Mouse (Mus musculus) ovary, postnatal 14 days (tissue): ENCODE measurements around the gene Lgals7.
A peak's percentile ranks its signal among the peaks of the same experiment; 100 is the strongest.

ENCODE experiments used
- DNase-seq: peaks from one replicate; pipeline ENCODE4 v3.0.0; 2022; ENCODE audit warnings: low spot score

Gene Lgals7

GRCm38 (mm10) chr7:28863540-28863939, at the start of gene Lgals7:
Gene Lgals7 (plus strand): TSS chr7:28863853.
- DNase-seq: no peak

DNA sequence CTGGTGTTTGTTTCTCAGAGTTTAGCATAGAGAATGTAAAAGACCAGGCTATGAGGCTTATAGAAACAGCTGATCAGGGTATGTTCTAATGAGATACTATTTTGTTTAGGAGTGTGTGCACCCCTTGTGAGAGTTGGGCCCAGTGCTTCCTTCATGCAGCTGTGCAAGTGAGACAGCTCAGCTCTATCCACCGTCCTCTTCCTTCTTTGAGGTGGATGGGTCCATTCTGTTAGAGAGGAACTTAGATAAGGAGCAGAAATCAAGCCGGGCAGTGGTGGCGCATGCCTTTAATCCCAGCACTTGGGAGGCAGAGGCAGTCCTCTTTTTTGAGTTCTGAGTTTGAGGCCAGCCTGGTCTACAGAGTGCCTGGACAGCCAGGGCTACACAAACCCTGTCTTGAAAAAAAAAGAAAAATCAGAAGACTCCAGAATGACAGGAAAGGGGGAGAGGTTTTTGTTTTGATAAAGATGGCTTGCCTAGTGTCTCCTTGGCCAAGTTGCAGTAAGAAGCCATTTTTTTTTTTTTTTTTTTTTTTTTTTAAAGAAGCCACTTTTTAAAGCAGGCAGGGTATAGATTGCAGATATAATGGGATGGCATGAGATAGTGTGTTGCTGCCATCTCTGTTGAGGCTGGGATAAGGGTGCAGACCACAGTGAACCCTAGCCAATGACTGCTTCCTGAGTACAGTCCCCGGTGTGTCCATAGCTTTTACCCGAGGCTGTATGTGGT, 49.2 kb upstream of the Lgals7 start:
- DNase-seq: no peak

DNA sequence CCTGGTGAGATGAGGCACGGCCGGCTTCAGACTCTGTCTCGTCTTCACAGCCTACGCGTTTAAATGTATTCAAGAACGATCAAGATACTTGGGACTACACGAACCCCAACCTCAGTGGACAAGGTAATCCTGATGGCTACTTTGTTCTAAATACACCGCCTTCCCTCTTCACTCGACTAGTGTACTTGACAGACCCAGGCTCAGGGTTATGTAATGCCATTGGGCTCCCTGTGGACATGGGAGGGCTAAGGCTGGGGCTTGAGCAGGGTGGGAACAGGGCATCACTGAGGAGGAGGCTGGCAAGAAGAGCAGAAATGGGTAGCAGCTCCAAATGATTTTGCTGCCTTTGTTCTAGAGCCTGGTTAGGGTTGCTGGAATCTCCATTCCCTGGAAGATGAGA, 48.4 kb upstream of the Lgals7 start:
- no peak for DNase-seq

- no peak for DNase-seq
These were observed 47.5 kb upstream of the Lgals7 start for GRCm38 (mm10) chr7:28816201-28816600.

DNA sequence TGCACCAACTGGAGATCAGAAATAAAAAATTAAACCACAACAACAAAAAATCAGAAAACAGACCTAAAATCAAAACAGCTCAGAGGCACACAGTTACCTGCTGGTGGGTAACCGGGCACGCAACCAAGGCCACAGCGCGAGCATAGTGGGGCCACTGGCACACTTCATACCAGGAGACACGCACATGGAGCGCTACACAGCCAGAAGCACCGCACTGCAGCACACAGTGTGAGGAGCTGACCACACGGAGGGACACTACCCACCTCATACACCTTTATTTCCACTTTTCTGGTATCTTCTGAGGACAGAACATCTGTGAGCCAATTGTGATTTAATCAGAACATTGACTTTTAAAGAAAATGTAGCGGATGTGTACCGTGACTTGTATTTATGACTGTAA, 46.7 kb upstream of the Lgals7 start:
- no peak for DNase-seq

DNA sequence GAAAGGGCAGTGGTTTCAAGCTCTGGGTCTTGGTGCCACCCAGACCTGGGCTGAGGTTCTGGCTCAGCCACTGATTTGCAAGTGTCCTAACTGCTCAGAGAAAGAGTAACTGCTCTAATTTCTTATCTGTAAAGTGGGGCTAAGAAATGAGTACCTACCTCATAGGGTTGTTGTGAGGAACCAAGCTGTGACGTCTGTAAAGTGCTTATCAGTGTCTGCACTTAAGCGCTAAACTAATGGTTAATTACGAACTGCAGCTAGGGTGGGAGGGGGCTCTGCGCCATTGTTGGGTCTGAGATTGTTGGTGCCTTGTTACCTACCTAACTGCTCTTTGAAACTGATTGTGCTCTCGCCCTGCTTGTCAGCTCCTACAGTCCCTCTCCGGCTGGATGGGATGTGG, 46.1 kb upstream of the Lgals7 start:
- DNase-seq: no peak

GRCm38 (mm10) chr7:28817957-28818356, 45.7 kb upstream of the Lgals7 start:
- DNase-seq: no peak

- DNase-seq: no peak
These were observed 45.2 kb upstream of the Lgals7 start for GRCm38 (mm10) chr7:28818436-28818835.

- DNase-seq: no peak
These were observed 44.7 kb upstream of the Lgals7 start for GRCm38 (mm10) chr7:28818861-28819452.

GRCm38 (mm10) chr7:28819571-28819970, 44.1 kb upstream of the Lgals7 start:
- no peak for DNase-seq

DNA sequence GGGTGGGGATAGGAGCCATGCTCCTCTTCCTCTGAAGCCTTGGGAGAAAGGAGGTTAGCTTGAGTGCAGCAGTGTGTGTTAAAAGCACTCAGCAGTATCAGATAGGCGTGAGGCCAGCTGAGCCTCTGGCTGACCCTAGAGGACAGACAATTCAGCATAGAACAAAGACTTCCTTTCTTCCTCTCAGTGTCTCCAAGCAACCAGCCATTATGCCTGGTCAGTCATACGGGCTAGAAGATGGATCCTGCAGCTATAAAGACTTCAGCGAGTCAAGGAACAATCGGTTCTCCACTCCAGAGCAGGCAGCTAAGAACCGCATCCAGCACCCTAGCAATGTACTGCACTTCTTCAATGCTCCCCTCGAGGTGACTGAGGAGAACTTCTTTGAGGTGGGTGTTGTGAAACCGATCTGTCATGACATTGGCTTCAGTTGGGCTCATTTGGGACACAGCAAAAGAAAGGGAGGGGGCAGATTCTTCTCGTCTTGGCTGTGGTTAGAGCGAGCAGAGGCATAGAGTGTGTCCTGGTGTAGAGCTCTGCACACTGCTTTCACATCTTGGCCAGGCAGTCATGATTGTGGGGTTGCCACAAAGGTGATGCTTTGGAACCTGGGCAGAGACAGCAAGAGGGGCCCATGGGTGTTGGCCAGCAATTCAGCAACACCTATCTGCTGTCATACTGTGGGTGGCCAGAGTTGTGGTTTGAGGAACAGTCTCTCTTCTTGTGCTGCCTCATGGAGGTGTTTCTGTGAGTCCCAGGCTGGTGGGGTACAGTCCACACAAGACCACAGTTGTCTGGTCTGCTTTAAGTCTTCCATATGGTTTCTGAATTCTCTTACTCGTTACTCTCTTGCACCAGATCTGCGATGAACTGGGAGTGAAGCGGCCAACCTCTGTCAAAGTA, 43.0 kb upstream of the Lgals7 start:
- no peak for DNase-seq

DNA sequence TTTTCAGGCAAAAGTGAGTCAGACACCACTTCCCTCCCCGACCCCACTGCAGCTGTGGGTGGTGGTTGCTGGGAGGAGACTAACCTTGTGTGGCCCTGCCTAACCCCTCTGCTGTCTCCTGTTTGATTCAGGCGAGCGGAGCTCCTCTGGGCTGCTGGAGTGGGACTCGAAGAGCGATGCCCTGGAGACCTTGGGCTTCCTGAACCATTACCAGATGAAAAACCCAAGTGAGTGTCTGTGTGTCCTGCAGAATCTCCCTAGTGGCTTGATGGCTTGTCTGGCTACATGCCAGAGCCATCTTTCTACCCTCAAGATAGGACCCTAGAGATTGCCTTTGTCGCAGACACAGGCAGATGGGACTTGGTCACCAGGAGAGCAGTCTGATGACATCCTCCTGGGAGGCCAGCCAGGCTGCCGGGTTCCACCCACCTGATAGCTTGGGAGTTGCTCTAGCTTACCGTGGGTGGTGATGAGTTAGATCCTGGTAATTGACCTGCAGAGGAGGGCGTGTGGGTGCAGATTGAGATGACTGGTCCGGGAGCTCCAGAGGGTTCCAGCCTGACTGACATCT, 42.3 kb upstream of the Lgals7 start:
- DNase-seq: no peak

- no peak for DNase-seq
These were observed 41.1 kb upstream of the Lgals7 start for GRCm38 (mm10) chr7:28822556-28822955.

DNA sequence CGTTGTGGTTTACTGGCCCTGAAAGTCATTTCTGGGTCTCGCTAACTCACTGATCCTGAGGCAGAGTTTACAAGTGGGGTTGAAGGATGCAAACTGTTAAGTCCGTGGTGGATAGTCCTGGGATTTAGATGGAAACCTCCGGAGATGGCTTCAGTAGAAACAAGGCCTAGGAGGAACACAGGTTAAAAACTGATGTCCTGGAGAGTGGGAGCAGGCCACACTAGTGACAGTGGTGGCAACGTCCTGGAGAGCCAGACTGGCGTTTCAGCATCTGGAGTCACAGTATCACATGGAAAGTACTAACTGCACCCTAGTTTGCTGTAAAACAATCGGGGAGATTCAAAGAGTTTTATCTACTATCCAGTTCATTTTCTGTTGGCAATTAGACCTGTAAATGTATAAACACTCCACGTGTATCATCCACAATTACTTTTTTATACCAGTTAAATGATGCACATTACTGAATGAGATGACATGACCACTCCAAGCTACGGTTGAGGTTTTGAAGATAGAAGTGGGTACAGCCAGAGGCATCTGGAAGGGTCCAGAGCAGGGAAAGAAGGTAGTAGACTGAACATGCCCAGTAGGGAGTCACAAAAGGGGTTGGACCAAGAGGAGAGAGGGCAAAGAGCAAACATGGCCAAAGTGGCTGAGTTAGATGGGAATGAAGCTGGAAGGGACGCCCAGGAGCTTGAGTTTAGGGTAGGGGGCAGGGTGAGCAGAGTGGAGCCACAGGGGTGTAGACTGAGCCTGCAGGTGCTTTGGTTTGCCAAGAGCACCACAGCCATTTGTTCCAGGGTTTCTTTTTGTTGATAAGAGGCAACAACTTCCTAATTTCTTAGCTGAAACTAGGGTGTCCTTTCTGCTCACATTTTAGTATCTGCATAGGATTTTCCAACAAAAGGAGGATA, 40.4 kb upstream of the Lgals7 start:
- no peak for DNase-seq

- DNase-seq: no peak
These were observed 39.7 kb upstream of the Lgals7 start for GRCm38 (mm10) chr7:28823932-28824331.

DNA sequence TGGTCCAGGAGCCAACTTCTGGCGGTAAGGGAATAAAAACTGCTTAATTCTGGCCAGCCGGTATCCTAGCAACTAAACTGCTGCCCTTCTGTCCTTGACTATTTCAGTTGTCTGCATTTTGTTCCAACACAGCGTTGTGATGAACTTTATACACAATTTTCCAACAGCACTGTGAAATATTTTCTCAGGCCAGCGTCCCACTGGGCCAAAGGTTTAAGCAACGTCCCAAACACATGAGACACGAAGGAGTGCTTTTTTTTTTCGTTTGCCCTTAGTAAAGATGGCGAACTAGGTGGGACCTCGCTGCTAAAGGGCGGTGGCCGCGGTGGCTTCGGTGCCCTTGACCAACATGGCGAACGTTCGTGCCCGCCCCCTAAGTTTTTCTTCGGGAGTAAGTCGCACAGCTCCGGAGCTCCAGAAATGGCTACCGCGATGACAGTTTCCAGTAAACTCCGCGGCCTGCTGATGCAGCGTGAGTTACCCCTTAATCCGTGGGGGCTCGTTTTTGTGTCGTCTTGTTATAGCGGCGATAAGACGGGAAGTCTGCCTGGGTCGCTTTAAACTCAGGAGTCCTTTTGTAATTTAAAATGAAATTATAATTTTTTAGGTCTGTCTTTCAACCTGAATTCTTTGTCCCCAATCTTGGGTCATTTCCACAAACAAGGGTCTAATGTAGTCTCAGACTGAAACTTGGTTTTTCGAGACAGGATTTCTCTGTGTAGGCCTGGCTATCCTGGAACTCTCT, 38.5 kb upstream of the Lgals7 start, which contains the start of gene Ech1:
Gene Ech1, plus strand, starts transcription at position 277 of the 745 bp plus-strand sequence.
- DNase-seq: peak; percentile 87

DNA sequence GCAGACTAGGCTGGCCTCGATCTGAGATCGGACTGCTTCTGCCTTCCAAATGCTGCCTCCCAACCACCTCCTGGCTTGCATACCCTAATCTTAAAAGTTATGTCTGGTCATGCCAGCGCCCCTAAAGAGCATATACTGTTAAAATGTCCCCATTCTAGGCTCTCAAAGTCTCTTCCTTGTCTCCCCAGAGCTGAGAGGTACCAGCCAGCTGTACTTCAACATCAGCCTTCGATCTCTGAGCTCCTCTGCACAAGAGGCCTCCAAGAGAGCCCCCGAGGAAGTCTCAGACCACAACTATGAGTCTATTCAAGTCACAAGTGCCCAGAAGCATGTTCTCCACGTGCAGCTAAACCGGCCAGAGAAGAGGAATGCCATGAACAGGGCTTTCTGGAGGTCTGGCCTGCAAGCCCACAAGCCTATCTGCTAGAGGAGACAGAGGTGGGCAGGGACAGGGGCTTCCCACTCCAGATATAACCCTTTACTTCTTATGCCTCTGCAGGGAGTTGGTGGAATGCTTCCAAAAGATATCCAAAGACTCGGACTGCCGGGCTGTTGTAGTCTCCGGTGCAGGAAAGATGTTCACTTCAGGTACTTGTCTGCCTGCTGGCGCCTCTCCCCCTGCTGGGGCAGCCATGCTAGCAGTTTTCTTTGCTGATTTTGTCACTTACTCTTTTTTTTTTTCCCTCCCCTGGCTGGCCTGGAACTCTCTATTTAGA, 37.8 kb upstream of the Lgals7 start:
- DNase-seq: no peak

GRCm38 (mm10) chr7:28826402-28826772, 37.3 kb upstream of the Lgals7 start:
- DNase-seq: no peak

DNA sequence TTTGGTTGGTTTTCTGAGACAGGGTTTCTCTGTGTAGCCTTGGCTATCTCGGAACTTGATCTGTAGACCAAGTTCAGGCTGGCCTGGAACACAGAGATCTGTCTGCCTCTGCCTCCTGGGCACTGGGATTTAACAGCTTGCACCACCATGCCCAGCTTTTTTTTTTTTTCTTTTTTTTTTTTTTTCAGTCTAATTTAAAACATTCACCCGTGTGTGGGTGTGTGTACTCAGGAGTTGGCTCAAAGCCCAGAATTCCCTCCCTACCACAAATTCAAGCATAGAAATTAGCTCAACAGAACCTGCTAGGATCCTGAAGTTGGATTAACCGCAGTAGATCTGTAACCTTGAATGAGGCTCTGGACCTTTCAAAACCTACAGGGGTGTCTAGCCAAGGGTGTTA, 36.3 kb upstream of the Lgals7 start:
- no peak for DNase-seq

DNA sequence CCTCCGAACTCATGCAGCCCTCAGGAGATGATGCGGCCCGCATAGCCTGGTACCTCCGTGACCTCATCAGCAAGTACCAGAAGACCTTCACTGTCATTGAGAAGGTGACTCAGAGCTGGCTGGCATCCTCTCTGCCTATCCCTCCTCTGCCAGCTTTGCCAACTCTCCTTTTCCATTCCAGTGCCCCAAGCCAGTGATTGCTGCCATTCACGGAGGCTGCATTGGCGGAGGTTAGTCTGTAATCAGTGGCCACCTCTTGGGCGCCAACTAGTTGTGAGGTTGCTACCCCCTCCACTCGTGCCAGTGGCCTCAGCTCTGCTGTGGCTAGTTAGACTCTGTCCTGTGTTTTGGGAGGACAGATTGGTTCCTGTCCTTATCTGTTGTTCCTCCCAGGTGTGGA, 33.8 kb upstream of the Lgals7 start:
- no peak for DNase-seq
